Mouse (Mus musculus) MEL (cell line): ENCODE measurements around the gene Coq10b. TPM values are rescaled to one million over a fixed set of nuclear protein-coding genes. Genes with fewer than 3 reads are reported as not detected.

Experiments
- DNase-seq: peaks from one replicate; pipeline ENCODE4 v3.0.0; 2011; ENCODE audit warnings: low read depth, low spot score
- H3K27ac ChIP-seq: 2 replicates; pipeline ENCODE4 v1.5.1; 2012; ENCODE audit warnings: low read depth, mild to moderate bottlenecking, control low read depth, low read length, moderate library complexity; ENCODE audit not compliant: control insufficient read depth
- H3K27me3 ChIP-seq, 2 experiments: fragments of 150-350 bp in 1 of 2; sonication (generic) in 1 of 2; 2 replicates each; pipeline ENCODE4 v1.6.1; 2012; ENCODE audit warnings: low read length in 2 of 2, mild to moderate bottlenecking in 2 of 2, improper control_type of control experiment in 1 of 2, moderate library complexity in 1 of 2; ENCODE audit not compliant: insufficient read depth in 2 of 2, control insufficient read depth in 1 of 2
- H3K36me3 ChIP-seq, 2 experiments: 2 replicates each; pipeline ENCODE4 v1.6.1; 2012 to 2014; ENCODE audit warnings: low read length in 2 of 2, improper control_type of control experiment in 1 of 2, inconsistent platforms in 1 of 2, mild to moderate bottlenecking in 1 of 2; ENCODE audit not compliant: insufficient read depth in 2 of 2, control insufficient read depth in 1 of 2
- H3K4me1 ChIP-seq, 2 experiments: fragments of 150-350 bp in 1 of 2; sonication (generic) in 1 of 2; 2 replicates each; pipeline ENCODE4 v1.6.1; 2012; ENCODE audit warnings: low read length in 2 of 2, improper control_type of control experiment in 1 of 2, mild to moderate bottlenecking in 1 of 2; ENCODE audit not compliant: insufficient read depth in 2 of 2, control insufficient read depth in 1 of 2
- H3K4me3 ChIP-seq, 2 experiments: fragments of 150-350 bp in 1 of 2; sonication (generic) in 1 of 2; 2 replicates each; pipeline ENCODE4 v1.5.1; 2012; ENCODE audit warnings: low read depth in 2 of 2, low read length in 2 of 2, mild to moderate bottlenecking in 2 of 2, moderate library complexity in 2 of 2, control low read depth in 1 of 2, improper control_type of control experiment in 1 of 2; ENCODE audit not compliant: control insufficient read depth in 1 of 2, insufficient read depth in 1 of 2
- H3K79me2 ChIP-seq: 2 replicates; pipeline ENCODE4 v1.6.1; 2012; ENCODE audit warnings: mild to moderate bottlenecking, low read length, moderate library complexity; ENCODE audit not compliant: control insufficient read depth, poor library complexity, insufficient read depth
- H3K9ac ChIP-seq: 2 replicates; pipeline ENCODE4 v1.6.1; 2012; ENCODE audit warnings: low read depth, mild to moderate bottlenecking, control low read depth, low read length, moderate library complexity; ENCODE audit not compliant: control insufficient read depth, poor library complexity, severe bottlenecking
- H3K9me3 ChIP-seq: fragments of 150-350 bp; sonication (generic); replicated peaks from 2 replicates; pipeline ENCODE4 v1.6.1; 2012; ENCODE audit warnings: mild to moderate bottlenecking, low read length, improper control_type of control experiment, moderate library complexity; ENCODE audit not compliant: insufficient read depth
- BHLHE40 ChIP-seq: IDR thresholded peaks from 2 replicates; pipeline ENCODE4 v1.6.1; 2012; ENCODE audit warnings: low read depth, mild to moderate bottlenecking, inconsistent platforms, low read length, improper control_type of control experiment, borderline replicate concordance
- CHD1 ChIP-seq: IDR thresholded peaks from 2 replicates; pipeline ENCODE4 v1.6.1; 2012; ENCODE audit warnings: low read depth, mild to moderate bottlenecking, inconsistent platforms, low read length, improper control_type of control experiment
- CHD2 ChIP-seq: IDR thresholded peaks from 2 replicates; pipeline ENCODE4 v1.6.1; 2011; ENCODE audit warnings: low read length, improper control_type of control experiment
- E2F4 ChIP-seq: IDR thresholded peaks from 2 replicates; pipeline ENCODE4 v1.6.1; 2011; ENCODE audit warnings: low read depth, low read length, improper control_type of control experiment, borderline replicate concordance
- ELF1 ChIP-seq: IDR thresholded peaks from 2 replicates; pipeline ENCODE4 v1.6.1; 2014; ENCODE audit warnings: low read depth, mild to moderate bottlenecking, inconsistent platforms, low read length, improper control_type of control experiment, moderate library complexity
- EP300 ChIP-seq, 2 experiments: IDR thresholded peaks; 2 replicates each; pipeline ENCODE4 v1.6.1; 2011; ENCODE audit warnings: improper control_type of control experiment in 2 of 2, low read length in 2 of 2, low read depth in 1 of 2, mild to moderate bottlenecking in 1 of 2
- GABPA ChIP-seq: IDR thresholded peaks from 2 replicates; pipeline ENCODE4 v1.6.1; 2012; ENCODE audit warnings: low read depth, mild to moderate bottlenecking, inconsistent platforms, low read length, improper control_type of control experiment, moderate library complexity
- GATA1 ChIP-seq: IDR thresholded peaks from 2 replicates; pipeline ENCODE4 v1.6.1; 2011; ENCODE audit warnings: low read depth, low read length, improper control_type of control experiment
- HCFC1 ChIP-seq: IDR thresholded peaks from 2 replicates; pipeline ENCODE4 v1.6.1; 2012; ENCODE audit warnings: low read depth, mild to moderate bottlenecking, inconsistent platforms, low read length, improper control_type of control experiment, moderate library complexity
- MAX ChIP-seq: IDR thresholded peaks from 2 replicates; pipeline ENCODE4 v1.6.1; 2011; ENCODE audit warnings: low read length, improper control_type of control experiment
- MAZ ChIP-seq: IDR thresholded peaks from 2 replicates; pipeline ENCODE4 v1.6.1; 2012; ENCODE audit warnings: low read depth, mild to moderate bottlenecking, inconsistent platforms, low read length, improper control_type of control experiment
- MEF2A ChIP-seq: IDR thresholded peaks from 2 replicates; pipeline ENCODE4 v1.6.1; 2014; ENCODE audit warnings: low read depth, mild to moderate bottlenecking, inconsistent platforms, low read length, improper control_type of control experiment; ENCODE audit not compliant: poor library complexity, insufficient replicate concordance, severe bottlenecking; ENCODE audit errors: extremely low read depth
- MXI1 ChIP-seq: IDR thresholded peaks from 2 replicates; pipeline ENCODE4 v1.6.1; 2011; ENCODE audit warnings: mild to moderate bottlenecking, low read depth, low read length, improper control_type of control experiment
- MYB ChIP-seq: IDR thresholded peaks from 2 replicates; pipeline ENCODE4 v1.6.1; 2011; ENCODE audit warnings: mild to moderate bottlenecking, low read depth, low read length, improper control_type of control experiment
- NELFE ChIP-seq: IDR thresholded peaks from 2 replicates; pipeline ENCODE4 v1.6.1; 2011; ENCODE audit warnings: low read depth, low read length, improper control_type of control experiment
- POLR2AphosphoS2 ChIP-seq: IDR thresholded peaks from 2 replicates; pipeline ENCODE4 v1.6.1; 2011; ENCODE audit warnings: low read length, improper control_type of control experiment
- POLR2AphosphoS5 ChIP-seq: IDR thresholded peaks from 2 replicates; pipeline ENCODE4 v1.6.1; 2012; ENCODE audit warnings: low read depth, borderline replicate concordance, mild to moderate bottlenecking, inconsistent platforms, low read length, moderate library complexity, mixed read lengths
- RCOR1 ChIP-seq: IDR thresholded peaks from 2 replicates; pipeline ENCODE4 v1.6.1; 2012; ENCODE audit warnings: low read depth, mild to moderate bottlenecking, inconsistent platforms, low read length, improper control_type of control experiment
- SMC3 ChIP-seq: IDR thresholded peaks from 2 replicates; pipeline ENCODE4 v1.6.1; 2011; ENCODE audit warnings: low read depth, low read length, improper control_type of control experiment
- TBP ChIP-seq: IDR thresholded peaks from 2 replicates; pipeline ENCODE4 v1.8.0; 2011; ENCODE audit warnings: low read depth, low read length, improper control_type of control experiment
- TCF12 ChIP-seq: IDR thresholded peaks from 2 replicates; pipeline ENCODE4 v1.6.1; 2014; ENCODE audit warnings: low read depth, mild to moderate bottlenecking, inconsistent platforms, low read length, improper control_type of control experiment, moderate library complexity
- UBTF ChIP-seq: IDR thresholded peaks from 2 replicates; pipeline ENCODE4 v1.6.1; 2012; ENCODE audit warnings: low read depth, mild to moderate bottlenecking, inconsistent platforms, low read length, improper control_type of control experiment, moderate library complexity, borderline replicate concordance; ENCODE audit not compliant: insufficient read depth
- USF1 ChIP-seq: IDR thresholded peaks from 2 replicates; pipeline ENCODE4 v1.6.1; 2014; ENCODE audit warnings: low read depth, mild to moderate bottlenecking, inconsistent platforms, low read length, improper control_type of control experiment, moderate library complexity
- ZC3H11A ChIP-seq: IDR thresholded peaks from 2 replicates; pipeline ENCODE4 v1.6.1; 2012; ENCODE audit warnings: low read depth, mild to moderate bottlenecking, inconsistent platforms, low read length, improper control_type of control experiment
- polyA plus RNA-seq, 2 experiments: library from polyadenylated mRNA; stranded (reverse) in 1 of 2; unstranded in 1 of 2; fragments of >175 nt in 1 of 2; fragments of >200 nt in 1 of 2; gene quantifications; 2 replicates each; pipeline versions ENCODE4 v1.2.1 to v1.2.4; 2012; ENCODE audit warnings: low replicate concordance in 2 of 2, low read depth in 1 of 2; ENCODE audit not compliant: insufficient read length in 2 of 2, insufficient read depth in 1 of 2, missing spikeins in 1 of 2
- total RNA-seq: library from RNA; depleted of rRNA; stranded (reverse); fragments of 300-350 nt; gene quantifications from 2 replicates; pipeline ENCODE4 v1.2.3, GENCODE M21; 2012

Coq10b gene
- total and polyA plus RNA-seq, 3 experiments, result 9.8 to 84.6 (median 13.4) TPM

DNA sequence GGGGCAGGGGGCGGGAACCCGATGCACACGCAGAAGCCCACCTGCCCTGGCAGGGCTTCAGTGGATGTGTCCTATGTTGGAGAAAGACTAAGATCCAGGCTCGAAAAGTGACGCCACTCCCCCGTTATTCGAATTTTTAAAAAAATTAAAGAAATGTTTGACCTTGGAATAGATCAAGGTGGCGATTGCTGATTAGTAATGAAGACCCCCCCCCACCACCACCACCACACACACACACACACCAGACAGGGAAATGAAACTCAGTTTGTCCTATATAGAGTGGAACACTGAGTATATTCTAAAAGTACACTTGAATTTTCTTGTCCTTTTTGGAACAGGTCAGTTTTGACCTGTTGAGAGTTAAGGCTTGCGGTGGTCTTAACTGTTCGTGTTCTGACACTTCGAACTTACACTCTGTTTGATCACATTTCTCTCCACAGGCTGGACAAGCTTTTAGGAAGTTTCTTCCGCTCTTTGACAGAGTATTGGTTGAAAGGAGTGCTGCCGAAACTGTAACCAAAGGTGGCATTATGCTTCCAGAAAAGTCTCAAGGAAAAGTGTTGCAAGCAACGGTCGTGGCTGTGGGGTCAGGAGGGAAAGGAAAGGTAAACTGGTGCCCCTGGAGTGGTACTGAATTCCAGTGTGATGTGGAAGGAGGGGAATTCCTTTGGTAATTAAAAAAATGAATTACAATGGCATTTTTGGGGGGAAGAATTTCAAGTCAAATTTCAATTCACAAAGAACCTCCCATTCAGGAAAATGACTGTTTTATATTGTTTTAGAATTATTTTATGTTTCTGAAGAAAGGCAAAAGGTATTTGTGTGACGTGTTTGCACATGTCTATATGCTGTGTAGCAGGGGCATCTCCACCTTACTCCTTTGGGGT is 36.3 kb downstream of the Coq10b start (continued):
- TF ChIP-seq CHD1 (peak; percentile 95), MYB (no peak), TCF12 (peak; percentile 1; the same call in 1 of the 2 replicates), MXI1 (peak; percentile 52; the same call in 1 of the 2 replicates), CHD2 (no peak), RCOR1 (no peak)

GRCm38 (mm10) chr1:55089498-55090064 is 37.0 kb downstream of the Coq10b start:
- Histone ChIP-seq H3K36me3 (peaks cover 12 to 43% of the 10 kb centered on the region in 2 experiments), H3K9me3 (no peaks in the 10 kb centered on the region), H3K27ac (peak overlapping the region; percentile 62), H3K4me1 (peaks cover 2 to 12% of the 10 kb centered on the region in 2 experiments; a peak in 3 of 4 replicates), H3K9ac (peak overlapping the region; percentile 96), H3K4me3 (peak overlapping the region; percentile 80 to 85), H3K27me3 (no peaks in the 10 kb centered on the region), H3K79me2 (peaks cover 51% of the 10 kb centered on the region)
- no peak for TF ChIP-seq UBTF
- TF ChIP-seq E2F4, result no peak
- TF ChIP-seq NELFE, result no peak
- no peak for TF ChIP-seq GABPA
- TF ChIP-seq SMC3, result 0 out of 2 replicates have a peak, but pooled peaks have one; percentile 14
- TF ChIP-seq MAX, result 0 out of 2 replicates have a peak, but pooled peaks have one; percentile 24
- TF ChIP-seq MXI1, result peak; percentile 63
- TF ChIP-seq EP300 (IDR thresholded peaks at IDR 0.05; ENCODE audit: low read depth in 1 of 2, low read length in 2 of 2), result no peak
- TF ChIP-seq HCFC1, result peak; percentile 31; the same call in 1 of the 2 replicates
- TF ChIP-seq BHLHE40, result no peak
- no peak for TF ChIP-seq POLR2AphosphoS2
- no peak for TF ChIP-seq MYB
- peak; percentile 78 for TF ChIP-seq GATA1
- no peak for TF ChIP-seq POLR2AphosphoS5
- TF ChIP-seq ELF1, result no peak
- no peak for TF ChIP-seq USF1
- no peak for TF ChIP-seq MAZ
- no peak for TF ChIP-seq MEF2A
- no peak for TF ChIP-seq ZC3H11A
- no peak for TF ChIP-seq TBP
- DNase-seq, result peak; percentile 52
